Mouse (Mus musculus): Measurements from ENCODE around the gene Daam1.

Daam1 gene

DNA sequence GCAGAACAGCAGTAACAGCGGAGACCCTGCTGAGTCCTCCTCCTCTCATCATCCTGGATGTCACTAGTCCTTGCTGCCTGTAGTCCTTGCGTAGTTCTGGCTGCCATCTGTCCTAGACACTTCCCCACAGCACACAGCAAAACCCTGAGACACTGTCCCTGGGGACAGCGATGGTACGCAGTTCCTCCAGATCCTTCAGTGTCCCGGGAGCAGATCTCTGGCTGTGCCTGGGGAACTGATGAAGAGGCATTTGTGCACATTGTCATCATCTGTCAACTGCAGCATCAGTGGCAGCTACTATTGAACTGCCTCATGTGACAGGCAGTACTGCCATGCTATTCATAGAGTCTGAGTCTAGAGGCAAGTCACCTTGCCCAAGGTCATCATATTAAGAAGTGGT lies 107.6 kb downstream of the Daam1 start:
- no peak for DNase-seq

DNA sequence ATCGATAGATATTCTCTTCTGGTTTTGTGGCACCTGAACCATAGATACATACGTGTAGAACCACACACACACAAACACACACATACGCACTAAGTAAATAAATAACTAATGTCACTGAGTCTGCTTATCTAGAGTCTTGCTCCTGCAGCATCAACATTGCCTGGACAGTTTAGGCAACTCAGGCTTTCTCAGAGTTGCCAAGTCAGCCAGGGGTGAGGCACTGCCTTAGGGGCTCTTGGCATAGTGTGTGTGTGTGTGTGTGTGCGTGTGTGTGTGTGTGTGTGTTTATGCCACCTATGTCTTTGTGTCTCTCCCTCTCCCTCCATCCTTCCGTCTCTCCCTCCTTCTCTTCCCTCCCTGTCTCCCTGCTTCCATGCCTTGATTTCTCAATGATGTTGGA lies 110.4 kb downstream of the Daam1 start:
- DNase-seq = no peak

- no peak for DNase-seq
Observed at GRCm38 (mm10) chr12:71943112-71943511, 112.2 kb downstream of the Daam1 start.

- peak; percentile 18 for DNase-seq
Observed at GRCm38 (mm10) chr12:71943646-71944045, 112.8 kb downstream of the Daam1 start.

GRCm38 (mm10) chr12:71945844-71946243 lies 115.0 kb downstream of the Daam1 start:
- DNase-seq = no peak

GRCm38 (mm10) chr12:71946448-71946847 lies 115.6 kb downstream of the Daam1 start:
- no peak for DNase-seq

DNA sequence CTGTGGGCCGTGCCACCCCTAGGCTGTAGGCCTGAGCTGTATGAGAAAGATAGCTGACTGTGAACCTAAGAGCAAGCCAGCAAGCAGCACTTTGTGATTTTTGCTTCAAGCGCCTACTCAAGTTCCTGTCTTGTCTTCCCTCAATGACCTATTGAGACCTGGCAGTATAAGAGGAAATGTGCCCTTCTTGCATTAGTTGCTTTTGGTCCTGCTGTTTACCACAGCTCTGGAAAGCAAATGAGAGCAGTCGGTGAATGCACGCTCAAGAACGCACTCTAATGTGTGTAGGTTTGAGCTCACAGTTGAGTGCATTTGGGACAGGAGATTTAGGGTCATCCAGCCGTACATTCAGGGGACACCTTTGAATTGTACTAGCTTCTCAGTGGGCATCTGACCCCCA lies 118.1 kb downstream of the Daam1 start:
- no peak for DNase-seq

GRCm38 (mm10) chr12:71949606-71950005 lies 118.7 kb downstream of the Daam1 start:
- DNase-seq = no peak

DNA sequence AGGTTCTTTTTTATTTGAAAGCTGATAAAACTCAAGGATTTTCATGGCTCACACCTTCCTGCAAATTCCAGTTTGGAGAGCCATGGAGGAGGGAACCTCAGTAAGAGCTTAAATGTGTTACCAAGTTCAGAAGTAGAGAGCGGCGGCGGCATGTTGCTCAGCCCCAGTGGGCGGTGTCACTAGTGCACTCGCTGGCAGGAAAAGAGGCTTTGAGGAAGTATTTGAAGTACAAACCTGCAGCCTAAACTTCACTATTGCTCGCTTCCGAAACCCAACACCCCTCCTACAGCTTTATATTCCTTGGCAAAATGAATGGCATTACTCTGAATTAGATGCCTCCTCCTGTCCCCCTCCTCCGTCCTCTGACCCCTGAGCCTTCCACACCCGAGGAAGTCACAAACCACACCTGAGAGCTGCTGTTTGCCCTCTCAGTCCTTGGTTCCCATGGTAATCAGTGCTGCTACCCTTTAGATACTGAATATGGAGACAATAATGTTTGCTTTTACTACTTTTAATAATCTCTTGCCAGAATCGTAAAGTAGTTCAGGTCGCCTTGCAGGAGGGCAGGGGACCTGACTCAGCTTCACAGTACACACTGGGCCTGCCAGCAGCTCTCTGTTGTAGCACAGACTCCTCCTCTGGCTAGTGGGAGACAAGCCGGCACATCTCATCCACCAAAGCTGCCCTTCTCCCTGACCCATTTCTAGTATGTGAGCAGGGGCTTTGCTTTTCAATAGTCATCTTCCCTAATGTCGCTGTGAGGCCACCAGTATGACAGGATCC lies 119.4 kb downstream of the Daam1 start:
- DNase-seq = no peak

- peak; percentile 51 for DNase-seq
Observed at GRCm38 (mm10) chr12:71954180-71954935, 123.5 kb downstream of the Daam1 start.

- DNase-seq = no peak
Observed at GRCm38 (mm10) chr12:71956980-71957379, 126.1 kb downstream of the Daam1 start.

GRCm38 (mm10) chr12:71957496-71957895 lies 126.6 kb downstream of the Daam1 start:
- no peak for DNase-seq

DNA sequence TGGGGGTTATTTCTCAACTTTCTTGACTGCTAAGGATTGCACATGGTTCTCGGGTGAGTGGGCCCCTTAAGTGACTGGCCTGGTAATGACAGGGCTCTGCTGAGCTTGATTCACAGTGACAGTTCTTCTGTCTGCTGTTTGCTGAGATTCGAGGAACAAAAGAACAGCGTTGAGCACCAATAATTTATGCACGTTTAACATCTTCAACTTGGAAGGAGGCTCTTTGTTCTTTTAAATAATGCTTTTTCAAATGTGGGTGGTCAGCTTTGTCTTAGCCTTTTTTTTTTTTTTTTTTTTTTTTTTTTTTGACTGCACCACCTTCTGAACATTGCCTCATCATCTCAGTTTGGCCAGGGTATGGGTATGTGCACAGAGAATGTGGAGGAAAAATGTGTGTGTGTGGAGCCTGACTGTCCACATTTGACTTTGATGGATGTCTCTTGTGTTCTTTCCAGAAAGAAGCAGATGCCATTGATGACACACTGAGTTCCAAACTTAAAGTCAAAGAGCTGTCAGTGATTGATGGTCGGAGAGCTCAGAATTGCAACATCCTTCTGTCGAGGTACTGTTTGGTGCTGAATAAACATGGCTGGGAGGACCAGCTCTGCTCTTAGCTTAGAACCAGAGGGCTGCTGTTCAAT lies 128.6 kb downstream of the Daam1 start:
- DNase-seq = no peak

GRCm38 (mm10) chr12:71961671-71962070 lies 130.8 kb downstream of the Daam1 start:
- DNase-seq = no peak

- no peak for DNase-seq
Observed at GRCm38 (mm10) chr12:71962616-71963015, 131.7 kb downstream of the Daam1 start.

GRCm38 (mm10) chr12:71968592-71968991 lies 137.7 kb downstream of the Daam1 start:
- no peak for DNase-seq

DNA sequence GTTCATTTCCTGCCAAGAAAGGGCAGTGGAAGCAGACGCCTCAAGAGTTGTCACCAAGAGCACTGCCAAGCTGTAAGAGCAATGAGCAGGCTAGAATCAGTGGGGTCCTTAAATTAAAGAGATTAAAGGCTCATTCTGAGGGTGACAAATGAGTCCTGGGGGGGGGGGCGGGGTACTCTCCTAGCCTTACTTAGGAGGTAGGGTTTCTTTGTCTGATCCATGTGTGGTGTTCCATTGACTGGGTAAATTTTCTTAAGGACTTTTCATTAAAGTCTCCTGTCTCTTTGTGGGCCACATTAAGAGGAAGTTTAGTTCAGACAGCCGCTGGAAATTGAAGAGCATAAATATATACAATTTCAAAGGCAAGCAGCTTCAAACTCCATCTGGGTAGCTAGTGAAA lies 138.1 kb downstream of the Daam1 start:
- no peak for DNase-seq

DNA sequence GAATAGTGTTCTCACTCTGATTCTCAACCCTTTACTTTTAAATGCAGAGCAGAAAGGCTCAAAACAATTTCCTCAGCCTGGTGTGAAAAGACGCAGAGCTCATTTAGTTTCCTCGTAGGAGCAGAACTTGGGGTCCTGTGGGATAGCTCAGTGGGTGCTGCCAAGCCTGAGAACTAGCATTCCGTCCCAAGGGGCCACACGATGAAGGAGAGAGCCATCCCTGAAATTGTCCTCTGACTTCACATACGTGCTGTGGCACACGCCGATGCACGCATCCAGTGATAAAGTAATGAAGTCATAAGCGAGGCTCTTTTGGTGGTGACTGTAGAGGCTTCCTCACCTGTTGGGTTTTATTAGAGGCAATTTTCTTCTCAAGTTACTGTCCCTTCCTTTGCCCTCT lies 138.6 kb downstream of the Daam1 start:
- DNase-seq = no peak

GRCm38 (mm10) chr12:71969941-71970629 lies 139.2 kb downstream of the Daam1 start:
- no peak for DNase-seq

GRCm38 (mm10) chr12:71970791-71971654 lies 140.1 kb downstream of the Daam1 start:
- peak; percentile 39 for DNase-seq

DNA sequence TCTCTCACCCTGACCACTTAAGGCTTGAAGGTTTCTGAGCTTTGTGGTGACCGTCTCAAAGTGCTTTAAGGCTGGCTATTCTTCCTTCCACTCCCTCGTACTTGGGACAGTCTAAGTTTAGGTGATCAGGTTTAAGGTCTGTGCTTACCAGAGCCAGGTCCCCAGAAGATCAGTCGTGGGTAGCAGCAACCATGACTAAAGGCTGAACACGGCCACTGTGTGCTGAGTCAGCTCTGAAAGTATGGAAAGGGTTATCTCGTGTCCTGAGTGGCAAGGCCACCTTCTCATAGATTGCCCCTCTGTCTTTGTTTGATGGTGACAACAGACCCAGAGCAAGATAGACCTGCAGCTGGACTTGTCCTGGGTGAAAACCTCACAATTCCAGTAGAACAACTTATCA lies 141.2 kb downstream of the Daam1 start:
- no peak for DNase-seq

DNA sequence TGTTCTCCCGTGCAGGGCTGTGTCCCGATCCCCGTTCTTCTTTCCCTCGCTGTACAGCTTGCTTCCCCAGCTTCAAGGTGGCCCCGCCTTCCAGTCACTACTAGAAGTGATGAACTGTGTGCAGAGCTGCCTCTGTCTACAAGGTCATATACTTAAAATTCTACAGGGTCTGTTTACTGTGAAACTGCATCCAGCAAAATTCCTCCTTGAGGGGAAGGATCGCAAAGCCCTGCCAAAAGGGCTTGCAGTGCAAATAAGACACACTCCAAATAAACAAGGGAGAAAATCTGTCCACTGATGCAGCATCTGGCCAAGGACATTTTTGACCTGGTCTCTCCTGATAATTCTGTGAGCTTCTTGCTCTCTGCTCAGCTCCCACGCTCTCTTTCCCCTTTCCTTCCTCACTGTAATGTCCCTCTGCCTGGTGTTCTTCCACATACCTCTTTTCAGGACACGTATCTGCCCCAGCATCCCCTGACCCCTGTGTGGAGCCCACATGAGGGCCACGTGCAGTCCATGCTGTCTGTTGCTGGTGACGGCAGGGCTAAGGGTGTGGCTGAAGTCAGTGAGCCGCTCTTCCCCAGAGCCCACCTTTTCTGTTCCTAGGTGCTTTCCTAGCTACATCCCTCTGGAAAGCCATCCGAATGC lies 141.9 kb downstream of the Daam1 start:
- peak; percentile 64 for DNase-seq
